Mouse (Mus musculus) activated CD4-positive, CD25-positive, alpha-beta regulatory T cell, adult 4 months (primary cell): ENCODE data around the gene Senp3. TPM values are rescaled to one million over a fixed set of nuclear protein-coding genes. Genes with fewer than 3 reads are reported as not detected.
A peak's percentile ranks its signal among the peaks of the same experiment; 100 is the strongest.
"Not testable (repeated sequence)": the region's sequence is repeated elsewhere in the genome, so short reads cannot be mapped to it uniquely, and the experiment has no call there.

Experiments used
- ATAC-seq: one replicate; pipeline ENCODE4 v1.8.0; 2017
- polyA plus RNA-seq, 2 experiments: library from polyadenylated mRNA; unstranded; fragments of 100-300 nt; shearing (Covaris generic); gene quantifications; one replicate each; pipeline ENCODE4 v1.2.1; 2017

The Senp3 gene
- polyA plus RNA-seq, 2 experiments from 2014 or later: 32.7 to 33.0 TPM

DNA sequence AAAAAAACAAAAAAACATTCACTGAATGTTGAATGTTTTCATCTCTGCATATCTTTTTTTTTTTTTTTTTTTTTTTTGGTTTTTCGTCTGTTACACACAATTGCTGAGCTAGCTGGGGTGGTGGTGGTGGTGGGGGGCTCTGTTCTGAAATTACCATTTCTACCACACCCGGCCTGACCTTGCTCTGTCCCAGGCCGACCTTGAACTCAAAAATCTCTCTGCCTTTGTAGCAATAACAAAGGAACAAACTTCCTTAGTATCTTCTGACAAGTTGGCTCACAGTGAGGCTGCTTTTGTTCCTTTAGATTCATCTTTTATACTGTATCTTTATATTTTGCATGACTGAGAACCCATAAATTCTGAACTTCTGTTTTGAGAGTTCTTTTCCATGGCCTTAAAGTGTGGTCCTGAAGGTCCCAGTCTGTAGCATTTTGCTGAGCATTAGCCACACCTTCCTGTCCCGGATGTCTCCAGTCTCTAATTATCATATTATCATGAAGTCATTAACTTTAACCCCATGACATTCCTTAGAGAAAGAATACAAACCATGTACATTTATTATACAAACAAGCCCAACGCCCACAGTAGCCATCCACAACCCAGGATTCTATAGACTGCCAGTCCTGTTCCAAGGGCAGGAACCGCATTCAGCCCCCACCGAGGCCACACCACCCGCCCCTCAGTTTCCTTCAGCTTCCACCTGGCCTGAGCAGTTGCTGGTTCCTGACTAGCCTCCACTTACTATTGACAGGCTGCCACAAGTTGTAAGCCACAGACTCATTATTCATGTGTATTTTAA lies 22.1 kb upstream of the Senp3 start:
- no peak for ATAC-seq

DNA sequence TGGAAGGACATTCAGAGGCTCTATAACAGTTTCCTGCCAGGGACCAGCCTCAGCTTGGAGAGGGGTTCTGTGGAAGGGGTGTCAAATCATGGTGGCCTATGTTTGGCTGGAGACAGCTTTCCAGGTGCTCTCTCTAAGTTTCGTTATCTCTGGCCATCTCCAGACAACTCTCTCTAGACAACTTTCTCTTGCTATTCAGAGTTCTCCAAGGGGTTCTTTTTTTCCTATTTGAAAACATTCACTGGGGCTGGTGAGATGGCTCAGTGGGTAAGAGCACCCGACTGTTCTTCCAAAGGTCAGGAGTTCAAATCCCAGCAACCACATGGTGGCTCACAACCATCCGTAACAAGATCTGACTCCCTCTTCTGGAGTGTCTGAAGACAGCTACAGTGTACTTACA lies 21.5 kb upstream of the Senp3 start:
- ATAC-seq: not testable (repeated sequence)

DNA sequence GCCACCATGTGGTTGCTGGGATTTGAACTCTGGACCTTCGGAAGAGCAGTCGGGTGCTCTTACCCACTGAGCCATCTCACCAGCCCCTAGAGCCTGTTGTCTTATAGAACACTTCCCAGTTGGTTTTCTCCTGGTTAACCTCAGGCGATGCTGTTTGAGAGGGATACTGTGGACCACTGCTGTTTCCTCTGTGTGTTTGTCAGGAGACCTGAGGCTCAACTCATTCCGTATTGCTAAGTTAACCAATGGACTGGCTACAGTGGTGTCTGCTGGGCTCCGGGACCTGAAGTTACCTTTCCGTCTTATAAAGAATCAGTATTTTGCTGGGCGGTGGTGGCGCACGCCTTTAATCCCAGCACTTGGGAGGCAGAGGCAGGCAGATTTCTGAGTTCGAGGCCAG lies 21.0 kb upstream of the Senp3 start:
- ATAC-seq: not testable (repeated sequence)

DNA sequence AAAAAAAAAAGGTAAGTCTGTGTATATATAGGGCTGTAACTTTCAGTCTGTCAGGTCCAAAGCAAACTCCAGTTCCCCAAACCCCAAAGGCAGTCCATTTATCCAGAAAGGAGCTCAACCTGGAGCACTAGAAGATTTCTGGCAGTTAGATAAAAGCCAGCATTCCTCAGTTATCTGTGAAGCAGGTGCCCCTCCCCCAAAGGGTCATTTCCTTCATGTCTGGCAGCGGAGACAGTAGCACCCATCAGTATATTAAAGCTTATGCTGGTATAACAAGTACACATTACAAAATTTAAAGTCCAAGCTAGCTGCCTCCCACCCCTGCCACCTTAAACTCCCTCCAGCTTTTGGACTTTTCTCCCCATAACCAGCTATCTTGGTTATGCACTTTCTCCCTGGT lies 17.7 kb upstream of the Senp3 start:
- ATAC-seq: no peak

DNA sequence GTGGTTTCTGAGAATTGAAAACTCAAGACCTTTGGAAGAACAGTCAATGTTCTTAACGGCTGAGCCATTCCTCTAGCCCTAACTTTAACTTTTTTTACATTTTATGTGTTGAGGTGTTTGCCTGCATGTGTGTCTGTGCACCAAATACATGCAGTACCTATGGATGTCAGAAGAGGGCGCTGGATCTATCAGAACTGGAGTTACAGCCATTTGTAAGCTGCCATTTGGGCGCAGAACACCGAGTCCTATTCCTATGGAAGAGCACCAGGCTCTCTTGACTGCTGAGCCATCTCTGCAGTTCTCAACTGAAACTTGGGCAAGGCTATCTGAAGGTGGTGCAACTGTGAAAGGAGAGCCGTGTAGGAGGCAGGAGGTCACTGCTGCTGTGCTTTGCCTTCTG lies 16.7 kb upstream of the Senp3 start:
- ATAC-seq: no peak

DNA sequence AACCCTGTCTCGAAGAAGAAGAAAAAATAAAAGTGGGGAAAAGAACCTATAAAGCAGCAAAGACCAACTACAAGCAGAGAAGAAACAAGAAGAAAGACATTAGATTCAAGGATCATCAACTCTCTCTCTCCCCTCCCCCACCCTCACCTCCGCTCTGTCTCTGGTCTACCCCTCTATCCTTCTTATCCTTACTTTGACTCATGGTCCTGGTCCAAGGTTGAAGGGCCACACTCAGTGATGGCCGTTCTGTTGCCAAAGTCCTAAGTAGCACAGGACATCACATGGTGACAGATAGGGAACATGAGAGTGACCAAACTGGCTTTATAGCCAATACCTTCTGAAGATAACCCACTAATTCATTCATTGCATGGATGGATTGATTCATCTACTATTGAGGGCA lies 15.5 kb upstream of the Senp3 start:
- no peak for ATAC-seq

DNA sequence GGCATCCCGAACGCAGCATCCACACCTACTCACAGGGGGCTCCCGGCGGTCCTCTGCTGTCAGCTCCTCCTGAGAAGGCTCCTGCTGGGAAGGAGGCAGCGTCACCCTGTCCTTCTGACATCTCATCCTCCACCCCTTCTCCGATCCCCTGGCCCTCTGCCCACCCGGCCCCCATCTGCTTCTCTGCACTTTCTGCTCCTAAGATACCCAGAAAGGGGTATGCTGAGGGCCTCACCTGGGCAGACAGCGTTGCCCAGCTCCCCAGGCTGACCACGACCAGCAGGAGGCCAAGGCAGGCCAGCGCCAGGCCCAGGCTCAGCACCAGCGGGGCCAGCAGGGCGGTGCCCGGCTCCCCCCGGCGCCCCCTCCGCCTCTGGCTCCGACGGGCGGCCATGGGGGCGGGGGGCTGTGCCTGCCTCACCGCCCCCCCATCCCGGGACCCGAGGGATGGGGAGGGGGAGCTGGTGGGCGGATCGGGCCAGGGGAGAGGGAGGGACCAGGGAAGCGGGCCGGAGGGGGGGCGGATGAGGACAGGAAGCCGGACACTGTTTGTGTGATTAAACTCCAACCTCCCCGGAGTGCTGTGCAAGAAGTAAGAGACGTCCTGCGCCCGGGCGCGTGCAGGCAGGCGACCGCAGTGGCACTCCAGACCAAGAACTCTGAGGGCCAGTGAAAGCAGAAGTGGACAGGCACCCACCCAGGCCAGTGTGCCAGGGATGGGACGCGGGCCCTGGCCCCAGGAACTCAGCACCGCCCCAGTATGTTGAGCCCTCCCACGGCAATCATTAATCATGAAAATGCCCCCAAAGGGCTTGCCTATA lies 13.7 kb upstream of the Senp3 start, which contains the start of the genes Tnfsf12 and Tnfsfm13:
TSS of gene Tnfsf12 (minus strand) at position 489 of the 821 bp plus-strand sequence.
TSS of gene Tnfsfm13 (minus strand) at position 738 of the 821 bp plus-strand sequence.
- no peak for ATAC-seq

DNA sequence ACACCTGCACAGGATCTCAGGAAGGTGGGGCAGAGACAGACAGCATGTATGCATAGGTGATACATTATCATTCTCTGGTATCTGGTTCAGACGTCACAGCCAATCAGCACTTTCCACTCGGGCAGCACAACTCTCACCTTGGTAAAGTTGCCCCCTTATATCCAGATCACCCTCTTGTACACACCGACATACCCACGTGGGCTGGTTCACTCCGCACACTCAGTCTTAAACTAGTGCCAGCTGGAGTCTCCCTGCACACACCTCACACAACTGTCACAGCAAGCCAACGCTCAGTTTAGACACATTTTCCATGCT lies 13.1 kb upstream of the Senp3 start:
- no peak for ATAC-seq

DNA sequence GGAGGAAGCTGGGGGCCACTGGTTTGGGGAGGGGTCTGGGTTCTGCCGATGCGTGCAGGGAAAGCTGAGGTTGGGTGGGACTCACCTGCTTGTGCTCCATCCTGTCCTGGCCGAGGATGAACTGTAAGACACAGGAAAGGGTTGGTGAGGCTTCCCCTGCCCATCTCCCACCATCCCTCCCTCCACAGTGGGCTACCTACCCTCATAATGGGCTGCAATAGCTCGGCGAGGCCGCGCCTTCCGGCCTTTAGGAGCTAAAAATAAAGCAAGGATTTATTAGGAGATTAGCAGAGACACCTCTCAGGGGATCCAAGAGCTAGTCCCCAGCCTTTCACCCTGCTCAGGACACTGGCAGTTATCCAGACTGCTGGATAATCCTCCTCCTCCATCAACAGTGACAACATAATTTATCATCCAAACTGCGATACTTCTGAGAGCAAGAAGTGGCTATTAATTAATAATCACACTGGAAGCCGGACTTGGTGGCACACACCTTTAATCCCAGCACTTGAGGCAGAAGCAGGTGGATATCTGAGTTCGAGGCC lies 11.6 kb upstream of the Senp3 start:
- ATAC-seq: no peak

DNA sequence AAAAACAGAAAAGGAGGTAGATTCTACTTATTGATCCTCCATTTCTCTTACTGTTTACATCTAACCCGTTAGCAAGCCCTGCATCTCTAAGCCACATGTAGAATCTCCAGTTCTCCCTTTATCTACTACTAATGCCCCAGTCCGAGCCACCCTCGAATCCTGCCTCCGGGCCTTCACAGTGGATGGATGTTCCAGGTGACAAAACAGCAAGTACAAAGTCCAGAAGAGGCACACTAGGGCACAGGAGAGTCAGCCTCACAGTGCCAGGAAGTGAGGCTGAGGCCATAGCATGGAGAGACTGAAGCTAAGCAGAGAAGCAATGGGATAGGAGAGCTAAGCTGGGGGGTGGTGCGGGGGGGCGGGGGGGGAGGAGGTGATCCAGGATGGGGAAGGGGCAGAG lies 11.0 kb upstream of the Senp3 start:
- no peak for ATAC-seq

DNA sequence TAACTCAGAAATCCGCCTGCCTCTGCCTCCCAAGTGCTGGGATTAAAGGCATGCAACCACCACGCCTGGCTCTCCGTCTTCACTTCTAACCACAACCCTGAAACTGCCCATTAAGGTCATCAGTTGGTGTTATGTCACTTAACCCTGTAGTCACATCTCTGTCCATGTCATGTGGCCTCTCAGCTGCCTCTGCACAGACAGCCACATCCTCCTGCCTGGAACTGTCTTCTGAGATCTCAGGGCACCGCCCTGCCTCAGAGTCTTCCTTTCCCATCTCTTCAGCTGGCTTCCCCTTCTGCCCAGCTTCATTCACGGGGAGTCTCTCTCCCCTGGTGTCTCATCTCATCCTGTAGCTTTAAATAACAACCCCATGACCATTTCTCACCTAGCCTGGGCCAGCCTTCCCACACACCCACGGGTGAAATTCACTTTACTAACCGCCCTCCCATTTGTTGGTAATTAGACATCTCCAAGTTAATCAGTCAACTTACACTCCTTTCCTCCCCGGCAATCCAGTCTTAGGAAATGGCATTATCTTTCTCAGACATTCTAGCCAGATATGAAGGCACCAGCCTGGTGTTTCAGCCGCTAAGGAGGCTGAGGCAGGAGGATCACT lies 10.4 kb upstream of the Senp3 start:
- no peak for ATAC-seq

DNA sequence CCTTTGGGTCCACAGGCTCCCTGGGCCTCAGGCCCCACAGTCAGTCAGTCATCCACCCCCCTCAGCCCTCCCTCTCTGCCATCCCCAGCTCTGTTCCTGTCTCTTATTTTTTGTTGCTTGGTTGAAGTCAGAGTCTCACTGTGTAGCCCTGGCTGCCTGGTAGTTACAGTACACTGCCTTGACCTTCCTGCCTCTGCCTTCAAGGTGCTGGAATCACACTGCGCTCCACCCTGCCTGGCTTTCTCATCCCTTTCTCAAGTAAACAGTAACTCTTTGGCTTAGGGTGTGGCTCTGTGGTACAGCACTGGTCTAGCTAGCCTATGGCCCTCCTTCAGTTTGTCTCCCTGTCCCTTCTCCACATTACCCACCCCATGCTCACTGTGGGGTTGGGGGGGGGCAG lies 8.0 kb upstream of the Senp3 start:
- ATAC-seq: no peak

DNA sequence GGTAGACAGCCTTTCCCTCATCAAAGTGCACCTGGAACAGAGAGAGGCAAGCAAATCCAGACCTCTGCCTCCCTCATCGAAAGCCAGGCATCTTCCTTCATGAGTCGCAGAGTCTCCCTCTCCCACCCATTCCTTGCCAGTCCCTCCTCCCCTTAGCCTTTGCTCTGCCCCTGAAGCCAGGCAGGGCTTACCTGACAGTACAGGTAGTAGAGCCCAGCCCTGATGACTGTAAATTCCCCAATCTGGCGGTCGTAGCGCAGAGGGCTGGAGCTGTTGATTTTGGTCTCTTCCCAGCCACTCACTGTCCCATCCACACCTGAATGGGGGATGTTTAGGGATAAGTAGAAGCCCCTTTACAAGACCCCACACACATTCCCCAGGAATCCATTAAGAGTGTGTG lies 5.2 kb upstream of the Senp3 start:
- ATAC-seq: no peak

DNA sequence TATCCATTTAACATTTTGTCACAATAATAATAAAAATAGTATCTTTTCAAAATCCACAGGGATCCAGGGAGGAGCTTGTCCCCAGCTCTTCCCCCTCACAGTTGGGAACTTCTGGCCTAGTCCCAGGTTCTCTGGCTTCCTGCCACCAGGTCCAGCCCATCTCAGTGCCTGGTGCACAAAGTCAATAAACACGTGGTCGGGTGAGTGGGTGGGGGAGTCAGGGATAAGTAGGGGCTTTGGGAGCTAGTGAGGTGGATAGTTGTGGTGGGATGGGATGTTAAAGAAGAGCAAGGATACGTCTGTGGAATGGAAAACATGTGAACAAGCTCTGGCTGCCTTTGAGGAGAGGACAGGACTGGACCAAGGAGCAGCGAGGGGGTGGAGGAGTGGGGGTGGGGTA lies 4.5 kb upstream of the Senp3 start:
- no peak for ATAC-seq

DNA sequence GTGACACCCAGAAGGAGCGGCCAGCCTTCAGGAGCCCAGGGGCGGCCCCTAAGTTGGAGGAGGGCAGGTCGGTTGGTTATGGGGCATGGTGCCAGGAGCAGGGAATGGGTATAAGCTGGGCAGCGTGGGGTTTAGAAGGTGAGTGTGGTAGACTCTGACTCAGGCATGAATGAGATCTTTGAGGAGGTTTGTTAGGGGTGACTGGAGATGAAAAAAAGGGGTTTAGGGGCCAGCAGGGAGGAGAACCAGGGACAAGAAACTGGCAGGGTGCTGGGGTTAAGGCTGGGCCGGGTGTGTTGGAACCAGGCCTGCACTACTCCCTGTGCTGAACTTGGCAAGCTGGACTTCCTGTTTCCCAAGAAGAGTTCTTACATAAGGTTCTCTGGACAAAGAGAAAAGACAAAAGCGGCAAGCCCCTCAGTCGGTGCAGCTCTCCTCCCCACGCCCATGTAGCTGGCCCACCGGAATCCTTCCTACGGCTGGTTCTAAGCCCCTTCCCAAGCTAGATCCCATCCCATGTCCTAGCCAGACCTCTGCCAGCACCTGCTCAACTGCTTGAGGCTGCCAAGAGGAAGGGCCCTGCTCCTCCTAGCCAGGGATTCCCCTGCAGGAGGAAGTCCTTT lies 3.8 kb upstream of the Senp3 start, which contains the start of gene Tnfsf13:
TSS of gene Tnfsf13 (minus strand) at position 259 of the 623 bp plus-strand sequence.
- ATAC-seq: no peak

DNA sequence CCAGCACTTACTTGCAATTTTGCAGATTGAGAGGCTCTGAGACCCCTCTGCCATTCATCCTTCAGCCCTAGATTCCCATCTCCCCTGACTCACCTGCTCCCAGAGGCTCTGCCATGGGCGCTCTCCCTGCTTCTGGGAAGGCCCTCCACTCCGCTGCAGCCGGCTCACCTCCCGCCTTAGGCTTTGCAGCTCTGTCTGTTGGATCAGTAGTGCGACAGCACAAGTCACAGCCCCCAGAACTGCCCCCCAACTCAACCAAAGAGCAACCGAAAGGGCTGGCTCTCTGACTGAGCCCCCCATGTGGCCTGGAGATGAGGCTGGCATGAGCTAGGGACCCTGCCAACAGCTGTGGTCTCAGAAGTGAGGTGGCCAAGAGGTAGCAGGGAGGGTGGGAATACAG lies 3.1 kb upstream of the Senp3 start:
- ATAC-seq: no peak

DNA sequence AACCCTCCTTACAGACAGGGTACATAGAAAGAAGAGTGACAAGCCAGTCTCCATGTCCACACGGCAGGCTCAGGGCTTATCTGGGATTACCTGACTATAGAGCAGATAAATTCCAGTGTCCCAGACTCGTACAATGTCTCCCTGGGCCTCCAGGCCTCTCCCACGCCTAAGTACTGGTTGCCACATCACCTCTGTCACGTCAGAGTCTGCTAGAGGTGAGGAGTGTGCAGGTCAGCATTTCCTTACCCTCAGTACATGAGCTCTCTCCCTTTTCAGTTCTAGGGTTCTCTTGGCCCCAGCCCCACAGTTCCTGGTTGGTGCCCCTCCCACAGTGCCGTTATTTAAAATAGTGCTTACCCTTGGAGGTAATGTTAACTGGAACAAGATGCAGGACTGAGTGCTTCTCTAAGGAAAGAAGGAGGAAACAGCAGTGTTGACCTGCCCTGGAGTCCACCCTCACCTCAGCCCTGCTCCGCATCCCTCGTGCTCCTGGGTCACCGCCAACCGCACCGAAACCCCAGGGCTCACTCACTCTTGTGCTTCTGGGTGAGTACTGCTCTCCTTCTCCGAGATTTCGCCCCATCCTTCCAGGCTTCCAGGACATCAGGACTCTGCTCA lies 2.4 kb upstream of the Senp3 start:
- ATAC-seq: no peak

DNA sequence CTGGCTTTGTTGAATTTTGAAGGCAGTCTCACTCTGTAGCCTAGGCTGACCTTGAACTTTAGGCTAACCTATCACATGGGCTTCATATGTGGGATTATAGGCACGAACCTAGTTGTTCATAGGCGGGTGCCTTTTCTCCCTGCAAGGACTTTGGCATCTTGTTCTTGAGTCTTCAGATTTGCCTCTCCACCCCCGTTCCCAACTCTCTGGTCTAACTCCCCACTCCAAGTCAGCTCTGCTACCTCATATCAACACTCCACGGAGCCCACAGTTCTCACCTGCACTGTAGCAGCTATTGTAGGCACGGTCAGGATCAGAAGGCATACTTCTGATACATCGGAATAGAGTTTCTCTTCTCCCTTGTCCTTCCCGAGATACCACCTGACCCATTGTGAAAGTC lies 1.7 kb upstream of the Senp3 start:
- no peak for ATAC-seq

DNA sequence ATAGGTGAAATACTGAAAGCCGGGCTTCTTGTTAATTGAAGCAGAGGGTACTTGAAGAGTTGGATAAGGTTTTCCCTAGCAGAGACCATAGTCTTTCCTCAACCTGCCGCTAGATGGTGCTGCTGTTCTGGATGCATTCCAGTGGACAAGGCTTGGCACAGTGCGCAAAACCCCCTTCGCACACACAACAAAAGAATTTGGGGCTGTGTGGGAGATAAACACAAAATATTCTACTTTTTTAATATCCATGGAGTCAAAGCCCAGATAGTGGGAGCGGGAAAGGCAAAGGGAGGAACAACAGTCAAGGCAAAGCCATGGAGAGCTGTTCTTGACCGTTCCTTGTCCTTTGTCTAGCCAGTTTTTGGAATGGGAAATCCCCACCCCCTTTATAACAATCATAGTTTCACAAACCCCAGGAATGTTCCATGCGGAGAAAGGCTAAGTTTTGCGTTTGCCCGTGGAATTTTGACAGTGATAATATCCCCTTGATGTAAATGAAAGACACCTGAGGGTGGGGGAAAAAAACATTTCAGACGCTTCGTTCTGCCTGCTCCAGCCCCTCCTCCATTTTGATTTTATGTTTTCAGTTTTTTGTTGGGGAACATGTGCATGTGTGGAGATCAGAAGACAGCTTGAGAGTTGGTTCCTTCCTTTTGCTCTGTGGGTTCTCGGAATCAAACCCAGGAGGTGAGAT lies 1.1 kb upstream of the Senp3 start:
- ATAC-seq: peak; percentile 49

DNA sequence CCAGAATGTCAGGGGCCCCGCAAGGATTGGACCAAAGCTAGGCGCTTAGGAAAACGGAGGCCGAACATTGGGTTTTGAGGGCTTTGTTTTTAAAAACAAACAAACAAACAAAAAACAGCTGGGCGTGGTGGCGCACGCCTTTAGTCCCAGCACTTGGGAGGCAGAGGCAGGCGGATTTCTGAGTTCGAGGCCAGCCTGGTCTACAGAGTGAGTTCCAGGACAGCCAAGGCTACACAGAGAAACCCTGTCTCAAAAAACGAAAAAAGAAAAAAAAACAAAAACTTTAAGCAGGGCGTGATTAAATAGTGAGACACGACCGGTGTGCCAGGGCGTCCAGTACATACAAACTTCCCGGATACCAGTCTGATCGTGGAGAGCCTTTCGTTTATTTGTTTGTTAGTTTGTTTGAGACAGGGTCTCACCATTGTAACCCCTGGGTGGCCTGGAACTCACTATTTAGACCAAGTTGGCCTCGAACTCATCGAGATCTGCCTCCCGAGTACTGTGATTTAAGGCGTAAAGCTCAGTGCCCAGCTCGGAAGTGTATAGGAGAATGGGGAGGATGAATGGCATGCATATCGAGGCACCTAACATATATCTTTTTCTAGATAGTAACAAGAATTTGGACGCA lies 440 bp upstream of the Senp3 start:
- ATAC-seq: no peak
